Mouse (Mus musculus): ENCODE results near the gene Amdhd2.

DNA sequence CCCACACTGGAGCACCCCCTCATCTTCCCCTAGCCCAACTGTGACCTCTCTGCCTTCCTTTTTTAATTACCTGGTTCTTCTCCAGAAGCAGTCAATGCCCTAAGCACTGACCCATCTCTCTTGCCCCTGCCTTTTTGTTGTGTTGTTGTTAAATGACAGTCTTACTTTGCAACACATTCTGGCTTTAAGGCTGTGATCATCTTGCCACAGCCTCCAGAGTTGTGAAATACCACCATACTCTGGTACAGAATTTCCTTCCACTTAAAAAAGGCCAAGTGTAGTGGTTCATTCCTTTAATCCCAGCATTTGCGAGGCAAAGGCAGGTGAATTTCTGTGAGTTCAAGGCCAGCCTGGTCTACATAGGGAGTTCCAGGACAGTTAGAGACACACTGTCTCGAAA, 27.4 kb upstream of the Amdhd2 start:
- TF ChIP-seq CTCF (IDR thresholded peaks at IDR 0.05; ENCODE audit: insufficient read depth, low read length) (no peak), POLR2A (IDR thresholded peaks at IDR 0.05; ENCODE audit: borderline replicate concordance, extremely low read depth, low read depth, low read length) (no peak)
